Mouse (Mus musculus) gastrocnemius, postnatal 10 days (tissue): ENCODE data around the gene Itga2. TPM values are rescaled to one million over a fixed set of nuclear protein-coding genes. Genes with fewer than 3 reads are reported as not detected.
A peak's percentile ranks its signal among the peaks of the same experiment; 100 is the strongest.

ENCODE experiments used
- DNase-seq: peaks from one replicate; pipeline ENCODE4 v3.0.0; 2021; ENCODE audit warnings: mixed read lengths
- total RNA-seq, 2 experiments: library from RNA; stranded (reverse); gene quantifications; 2 replicates each; pipeline ENCODE4 v1.2.3; 2021

Itga2 gene
- total RNA-seq, 2 experiments from 2014 or later = 7.3 to 10.2 TPM

DNA sequence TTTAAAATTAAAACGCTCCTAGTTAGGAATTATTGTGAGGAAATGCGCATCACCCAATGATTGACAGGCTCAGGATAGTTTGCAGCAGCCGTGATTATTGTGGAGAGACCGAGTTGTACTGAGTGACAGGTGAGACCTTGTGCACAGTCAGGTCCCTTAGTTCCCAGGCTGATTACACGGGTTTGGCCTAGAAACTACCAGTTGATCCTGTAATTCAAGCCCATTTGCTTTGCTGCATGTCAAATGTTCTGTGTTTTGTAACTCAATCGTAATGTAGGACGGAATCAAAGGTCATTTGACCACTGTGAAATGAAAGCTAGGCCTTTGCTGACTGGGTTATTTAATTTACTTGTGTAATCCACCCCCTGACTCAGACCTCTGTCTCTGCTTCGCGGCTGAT lies 113.4 kb downstream of the Itga2 start:
- no peak for DNase-seq

DNA sequence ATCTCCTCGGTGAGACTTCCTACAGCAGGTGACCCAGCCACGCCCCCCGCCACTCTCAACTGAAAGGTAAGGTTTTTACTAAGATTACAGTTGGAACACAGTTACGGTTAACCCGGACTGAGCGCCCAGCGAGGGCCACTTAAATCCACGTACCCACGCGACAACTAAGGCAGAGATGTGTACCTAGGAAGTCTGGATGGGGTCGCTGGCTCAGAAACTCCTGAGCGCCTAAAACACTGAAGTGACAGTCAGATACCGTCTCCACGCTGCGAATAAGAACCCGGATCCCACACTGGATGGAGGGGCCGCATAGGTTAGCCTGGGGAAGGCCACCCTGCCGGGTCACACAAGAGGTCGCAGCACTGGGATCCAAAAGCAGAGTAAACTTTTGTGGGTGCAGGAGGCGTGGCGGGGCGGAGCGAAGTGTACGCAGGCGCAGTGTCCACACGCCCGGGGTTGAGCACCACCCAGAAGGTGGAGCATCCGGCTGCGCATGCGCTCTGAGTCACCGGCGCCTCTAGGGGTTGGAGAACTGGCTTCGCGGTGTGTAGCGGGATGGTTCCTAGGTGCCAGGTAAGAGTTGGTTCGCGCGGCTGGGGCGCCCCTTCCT lies 114.0 kb downstream of the Itga2 start, which contains the start of gene Mocs2:
Mocs2 (plus strand) TSS at position 486 of the 610 bp plus-strand sequence.
- DNase-seq = peak; percentile 98

DNA sequence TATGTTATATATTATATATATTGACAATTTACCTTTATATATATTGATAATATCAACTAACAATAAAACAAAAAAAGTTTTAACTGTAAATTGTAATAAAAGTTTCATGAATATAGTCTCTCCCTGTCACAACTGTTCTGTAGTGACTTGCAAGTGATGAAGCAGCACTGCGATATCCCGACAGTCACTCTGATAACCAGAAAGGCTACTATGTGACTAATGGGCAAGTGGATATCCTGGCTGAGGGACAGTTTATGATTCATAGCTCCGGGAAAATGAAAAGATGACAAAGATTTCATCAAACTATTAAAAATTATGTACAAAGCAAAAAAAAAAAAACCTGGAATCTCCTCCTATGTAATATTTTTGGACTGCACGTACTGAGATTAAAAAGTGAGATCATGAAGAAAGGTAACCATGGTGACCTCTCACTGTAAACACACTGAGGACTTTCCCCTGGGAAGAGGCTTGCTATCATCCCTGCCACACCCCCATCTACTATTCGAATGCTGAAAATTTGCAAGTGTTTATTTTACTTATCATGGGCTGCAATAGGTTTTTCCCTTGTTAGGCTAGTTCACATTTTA lies 122.2 kb downstream of the Itga2 start:
- DNase-seq = no peak

DNA sequence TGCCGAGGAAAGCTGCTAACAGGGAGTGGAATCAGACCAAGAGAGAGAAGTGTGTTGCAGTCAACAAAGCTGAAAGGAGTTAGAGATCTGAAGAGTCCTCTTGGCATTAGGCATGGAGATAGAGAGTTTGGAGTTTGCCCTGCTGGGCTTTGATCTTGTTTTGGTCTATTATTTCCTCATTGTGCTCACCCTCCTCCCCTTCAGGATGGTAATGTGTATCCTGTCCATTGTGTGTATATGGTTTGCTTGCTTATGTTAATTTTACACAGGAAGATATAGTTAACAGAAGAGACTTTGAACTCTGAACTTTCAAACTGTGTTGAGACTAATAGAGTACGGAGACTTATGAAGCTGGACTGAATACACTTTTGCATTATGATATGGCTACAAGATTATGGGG lies 128.9 kb downstream of the Itga2 start:
- DNase-seq = no peak

DNA sequence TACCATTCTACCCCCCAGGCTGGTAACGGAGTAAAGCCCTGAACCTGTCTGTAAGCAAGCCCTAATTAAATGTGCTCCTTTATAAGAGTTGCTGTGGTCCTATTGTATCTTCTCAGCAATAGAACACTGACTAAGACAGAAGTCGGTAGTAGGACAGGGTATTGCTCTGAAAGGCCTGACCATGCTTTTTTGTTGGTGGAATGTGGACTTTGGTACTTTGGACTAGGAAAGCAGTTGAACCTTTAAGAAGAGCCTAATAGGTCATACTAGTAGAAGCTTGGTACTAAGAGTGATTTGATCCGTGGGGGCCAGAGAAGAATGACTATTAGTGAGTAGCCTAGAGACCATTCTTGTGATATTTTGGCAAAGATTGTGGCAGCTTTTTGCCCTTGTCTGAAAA lies 130.0 kb downstream of the Itga2 start:
- no peak for DNase-seq

DNA sequence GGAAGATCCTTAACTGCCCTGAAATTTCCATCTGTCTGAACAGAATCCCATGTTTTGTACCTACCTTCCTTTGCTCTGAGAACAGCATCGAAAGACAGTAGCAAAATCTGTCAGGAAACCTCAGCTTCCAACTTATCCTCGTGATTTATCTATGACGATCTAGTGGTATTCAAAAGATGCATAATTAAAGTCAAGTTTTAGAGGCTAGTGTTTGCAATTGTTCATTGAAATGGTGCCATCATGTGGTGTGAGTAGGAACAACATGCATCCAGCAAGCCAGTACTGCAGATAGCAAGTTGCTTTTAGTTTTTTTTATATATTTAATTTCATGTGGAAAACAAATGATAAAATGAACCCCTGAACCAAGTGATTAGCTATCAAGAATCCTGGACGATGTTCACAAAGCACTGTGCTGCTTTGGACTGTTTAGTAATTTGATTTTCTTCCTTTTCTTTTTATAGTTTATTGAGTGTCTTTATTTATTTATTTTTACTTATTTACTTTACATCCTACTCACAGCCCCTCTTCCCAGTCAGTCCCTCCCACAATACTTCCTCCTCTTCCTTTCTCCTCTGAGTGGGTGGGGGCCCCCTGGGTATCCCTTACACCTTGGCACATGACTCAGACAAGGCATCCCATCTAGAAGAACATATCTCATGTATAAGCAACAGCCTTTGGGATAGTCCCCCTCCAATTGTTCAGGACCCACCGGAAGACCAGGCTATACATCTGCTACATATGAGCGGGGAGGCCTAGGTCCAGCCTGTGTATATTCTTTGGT lies 138.5 kb downstream of the Itga2 start:
- peak; percentile 54 for DNase-seq

DNA sequence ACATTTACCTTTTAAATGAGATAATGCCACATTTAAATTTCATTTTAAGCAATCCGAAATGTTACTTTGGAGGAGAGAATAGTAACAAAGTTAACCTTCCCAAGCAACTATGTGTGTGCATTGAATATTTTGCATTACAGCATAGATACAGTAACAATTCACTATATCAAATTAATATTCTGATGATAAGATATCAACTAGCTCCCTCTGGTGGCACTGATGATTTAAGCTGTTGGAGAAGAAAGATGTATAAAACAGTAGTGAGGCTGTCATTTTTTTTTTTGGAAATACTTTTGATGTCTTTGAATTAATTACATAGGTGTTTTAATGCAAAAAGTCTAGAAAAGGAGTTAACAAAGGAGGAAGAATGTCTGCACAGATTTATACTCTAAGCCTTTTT lies 140.4 kb downstream of the Itga2 start:
- DNase-seq = peak; percentile 21

Other genes starting within 250 kb of the Itga2 start
- 10 to 100 TPM; 45.1 to 46.7 TPM for gene Mocs2, start 113.9 kb downstream of the Itga2 start, total RNA-seq
- 10 to 100 TPM; 11.5 to 16.5 TPM for gene Pelo, start 158.1 kb upstream of the Itga2 start, total RNA-seq
- 1 to 10 TPM; 5.4 to 7.9 TPM for gene Gm49395, start 169.8 kb upstream of the Itga2 start, total RNA-seq
- gene Itga1, start 169.9 kb upstream of the Itga2 start, total RNA-seq = 10 to 100 TPM; 29.8 to 39.3 TPM